Mouse (Mus musculus) intestine, embryonic 14.5 days (tissue): ENCODE data around the gene Olfr782. TPM values are rescaled to one million over a fixed set of nuclear protein-coding genes. Genes with fewer than 3 reads are reported as not detected.
"Not testable (repeated sequence)": the region's sequence is repeated elsewhere in the genome, so short reads cannot be mapped to it uniquely, and the experiment has no call there.

Experiments used
- ATAC-seq: fragments of 200-750 bp; cut with Nextera tagmentation; replicated peaks from 2 replicates; pipeline ENCODE4 v1.8.0; 2017; ENCODE audit warnings: low read depth, moderate number of reproducible peaks, moderate TSS enrichment, moderate library complexity; ENCODE audit not compliant: low FRiP score, low TSS enrichment
- DNase-seq: peaks from one replicate; pipeline ENCODE4 v3.0.0-alpha.2; 2018; ENCODE audit warnings: low spot score
- H3K27ac ChIP-seq: fragments of 300-500 bp; sonication (generic); 2 replicates; pipeline ENCODE4 v1.5.1; 2014; ENCODE audit warnings: low read depth, mild to moderate bottlenecking, control low read depth
- H3K27me3 ChIP-seq: fragments of 300-500 bp; sonication (generic); replicated peaks from 2 replicates; pipeline ENCODE4 v1.6.1; 2014; ENCODE audit warnings: low read length, control low read depth; ENCODE audit not compliant: control insufficient read depth, insufficient read depth
- H3K36me3 ChIP-seq: fragments of 300-500 bp; sonication (generic); 2 replicates; pipeline ENCODE4 v1.6.1; 2014; ENCODE audit warnings: low read length, control low read depth; ENCODE audit not compliant: control insufficient read depth, insufficient read depth
- H3K4me1 ChIP-seq: fragments of 300-500 bp; sonication (generic); replicated peaks from 2 replicates; pipeline ENCODE4 v1.6.1; 2014; ENCODE audit warnings: low read length, control low read depth, mixed read lengths; ENCODE audit not compliant: control insufficient read depth, insufficient read depth
- H3K4me2 ChIP-seq: fragments of 300-500 bp; sonication (generic); 2 replicates; pipeline ENCODE4 v1.6.1; 2014; ENCODE audit warnings: low read length
- H3K4me3 ChIP-seq: fragments of 300-500 bp; sonication (generic); 2 replicates; pipeline ENCODE4 v1.5.1; 2014; ENCODE audit warnings: low read depth, low read length, control low read depth, mixed read lengths
- H3K9ac ChIP-seq: fragments of 300-500 bp; sonication (generic); 2 replicates; pipeline ENCODE4 v1.6.1; 2014; ENCODE audit warnings: mild to moderate bottlenecking, low read length
- H3K9me3 ChIP-seq: fragments of 300-500 bp; sonication (generic); 2 replicates; pipeline ENCODE4 v1.6.1; 2016; ENCODE audit warnings: low read length, control low read depth; ENCODE audit not compliant: control insufficient read depth
- WGBS: fragments of 180-500 bp; shearing (Covaris S2); extraction: QIAGEN DNeasy Blood & Tissue Kit; methylation state at CpG from one replicate; pipeline ENCODE4 v1.1.7; 2014; 5-methylcytosine and 5-hydroxymethylcytosine counted together
- polyA plus RNA-seq: library from polyadenylated mRNA; unstranded; fragments of >200 nt; fragmentation: Nextera tagmentation; extraction: Ambion mirVana; gene quantifications from 2 replicates; pipeline ENCODE4 v1.2.1, GENCODE M21; 2014

Olfr782 gene
- polyA plus RNA-seq: not detected in 2 replicates

GRCm38 (mm10) chr10:129348550-129348949, at the start of gene Olfr782:
Gene Olfr782 (plus strand): TSS chr10:129348850.
- ATAC-seq: no peak

GRCm38 (mm10) chr10:129312973-129313372, 35.7 kb upstream of the Olfr782 start:
- not testable (repeated sequence) for H3K9ac ChIP-seq, H3K9me3 ChIP-seq, H3K36me3 ChIP-seq, H3K4me1 ChIP-seq, H3K27ac ChIP-seq, H3K4me3 ChIP-seq, H3K27me3 ChIP-seq, DNase-seq, ATAC-seq, H3K4me2 ChIP-seq
- 30% methylated on average over 1 of the region's 1 CpGs for WGBS

More at GRCm38 (mm10) chr10:129348550-129348949, at the start of gene Olfr782:
- no peak for DNase-seq
- H3K36me3 ChIP-seq: no peaks in the 10 kb centered on the region
- WGBS: 85% methylated on average over 3 of the region's 3 CpGs
- H3K9me3 ChIP-seq: no peaks in the 10 kb centered on the region
- H3K9ac ChIP-seq: no peak within 1 kb of the TSS
- H3K4me2 ChIP-seq: no peak within 1 kb of the TSS
- no peak within 1 kb of the TSS for H3K27ac ChIP-seq
- H3K4me1 ChIP-seq: no peaks in the 10 kb centered on the region
- no peaks in the 10 kb centered on the region for H3K27me3 ChIP-seq
- no peak within 1 kb of the TSS for H3K4me3 ChIP-seq

GRCm38 (mm10) chr10:129313521-129313920, 35.1 kb upstream of the Olfr782 start:
- not testable (repeated sequence) for ATAC-seq, H3K27ac ChIP-seq, H3K9ac ChIP-seq, H3K27me3 ChIP-seq, H3K4me2 ChIP-seq, H3K36me3 ChIP-seq, H3K9me3 ChIP-seq, H3K4me1 ChIP-seq, H3K4me3 ChIP-seq, DNase-seq
- WGBS: no CpG with 5 or more reads among the region's 1 CpGs

- no peak within 1 kb of the TSS for H3K4me3 ChIP-seq
- DNase-seq (no peak), ATAC-seq (no peak)
- H3K4me2 ChIP-seq: no peak within 1 kb of the TSS
- H3K9ac ChIP-seq: no peak within 1 kb of the TSS
- H3K36me3 ChIP-seq: no peaks in the 10 kb centered on the region
- no peaks in the 10 kb centered on the region for H3K9me3 ChIP-seq
- no peaks in the 10 kb centered on the region for H3K4me1 ChIP-seq
- no peaks in the 10 kb centered on the region for H3K27me3 ChIP-seq
- 84% methylated on average over 3 of the region's 3 CpGs for WGBS
- no peak within 1 kb of the TSS for H3K27ac ChIP-seq
Measured at GRCm38 (mm10) chr10:129317817-129318216, 30.8 kb upstream of the Olfr782 start, which contains the start of gene Olfr780. Gene Olfr780 (plus strand): TSS chr10:129318117.

- Histone ChIP-seq H3K27ac (no peak within 1 kb of the TSS), H3K9ac (no peak within 1 kb of the TSS), H3K4me3 (no peak within 1 kb of the TSS), H3K9me3 (no peaks in the 10 kb centered on the region), H3K4me2 (no peak within 1 kb of the TSS), H3K4me1 (no peaks in the 10 kb centered on the region), H3K36me3 (no peaks in the 10 kb centered on the region), H3K27me3 (no peaks in the 10 kb centered on the region)
- no peak for ATAC-seq
- DNase-seq: no peak
Measured at GRCm38 (mm10) chr10:129328554-129328953, 20.1 kb upstream of the Olfr782 start, which contains the start of gene Olfr781. Gene Olfr781 (plus strand): TSS chr10:129328854.

- not testable (repeated sequence) for H3K36me3 ChIP-seq, H3K27me3 ChIP-seq, ATAC-seq, H3K9me3 ChIP-seq, H3K9ac ChIP-seq, H3K4me3 ChIP-seq, H3K4me1 ChIP-seq, H3K4me2 ChIP-seq, DNase-seq, H3K27ac ChIP-seq
- WGBS: 52% methylated on average over 2 of the region's 2 CpGs
Measured at GRCm38 (mm10) chr10:129352475-129352874, 3.8 kb downstream of the Olfr782 start.

GRCm38 (mm10) chr10:129356496-129356895, 7.8 kb downstream of the Olfr782 start:
- not testable (repeated sequence) for H3K4me2 ChIP-seq, ATAC-seq, H3K4me1 ChIP-seq, H3K4me3 ChIP-seq, H3K9me3 ChIP-seq, H3K9ac ChIP-seq, DNase-seq, H3K27me3 ChIP-seq, H3K36me3 ChIP-seq, H3K27ac ChIP-seq
- 86% methylated on average over 4 of the region's 4 CpGs for WGBS

GRCm38 (mm10) chr10:129357307-129357706, 8.7 kb downstream of the Olfr782 start:
- 61% methylated on average over 5 of the region's 5 CpGs for WGBS
- no peaks in the 10 kb centered on the region for H3K4me1 ChIP-seq
- no peaks in the 10 kb centered on the region for H3K27me3 ChIP-seq
- DNase-seq (no peak), ATAC-seq (no peak)
- H3K4me2 ChIP-seq: no peak overlapping the region
- H3K9ac ChIP-seq: no peak overlapping the region
- no peak overlapping the region for H3K4me3 ChIP-seq
- H3K9me3 ChIP-seq: no peaks in the 10 kb centered on the region
- H3K27ac ChIP-seq: no peak overlapping the region
- no peaks in the 10 kb centered on the region for H3K36me3 ChIP-seq

GRCm38 (mm10) chr10:129374051-129374450, 25.4 kb downstream of the Olfr782 start:
- 83% methylated on average over 5 of the region's 5 CpGs for WGBS

More at GRCm38 (mm10) chr10:129374051-129374450, 25.4 kb downstream of the Olfr782 start:
- not testable (repeated sequence) for DNase-seq, H3K4me2 ChIP-seq, H3K27ac ChIP-seq, H3K27me3 ChIP-seq, H3K4me1 ChIP-seq, H3K36me3 ChIP-seq, ATAC-seq, H3K9me3 ChIP-seq, H3K4me3 ChIP-seq, H3K9ac ChIP-seq
